Mouse (Mus musculus) midbrain, embryonic 11.5 days (tissue): ENCODE measurements at regions not wholly inside any gene's neighbourhood (a gene's known extent, or its start where the extent isn't known, plus 50 kb on each side); places are given as distances from the start of the nearest gene placed in this dataset.

Experiments used
- ATAC-seq: fragments of 200-750 bp; cut with Nextera tagmentation; 2 replicates; pipeline ENCODE4 v1.8.0; 2017; ENCODE audit warnings: moderate TSS enrichment, moderate library complexity; ENCODE audit not compliant: low FRiP score
- DNase-seq: peaks from one replicate; pipeline ENCODE4 v3.0.0; 2015; ENCODE audit warnings: low spot score; ENCODE audit errors: missing footprints
- H3K27ac ChIP-seq: fragments of 300-500 bp; sonication (generic); 2 replicates; pipeline ENCODE4 v1.5.1; 2014; ENCODE audit warnings: low read depth, low read length
- H3K27me3 ChIP-seq: fragments of 300-500 bp; sonication (generic); 2 replicates; pipeline ENCODE4 v1.6.1; 2014; ENCODE audit warnings: mild to moderate bottlenecking, low read length, moderate library complexity, mixed read lengths; ENCODE audit not compliant: control insufficient read depth, insufficient read depth
- H3K36me3 ChIP-seq: fragments of 300-500 bp; sonication (generic); 2 replicates; pipeline ENCODE4 v1.6.1; 2014; ENCODE audit warnings: mild to moderate bottlenecking, low read length, moderate library complexity, mixed read lengths; ENCODE audit not compliant: control insufficient read depth, insufficient read depth
- H3K4me1 ChIP-seq: fragments of 300-500 bp; sonication (generic); 2 replicates; pipeline ENCODE4 v1.6.1; 2014; ENCODE audit warnings: low read length; ENCODE audit not compliant: control insufficient read depth, insufficient read depth
- H3K4me2 ChIP-seq: fragments of 300-500 bp; sonication (generic); 2 replicates; pipeline ENCODE4 v1.6.1; 2014; ENCODE audit warnings: mild to moderate bottlenecking, moderate library complexity
- H3K4me3 ChIP-seq: fragments of 300-500 bp; sonication (generic); 2 replicates; pipeline ENCODE4 v1.5.1; 2014; ENCODE audit warnings: low read depth, low read length
- H3K9ac ChIP-seq: fragments of 300-500 bp; sonication (generic); 2 replicates; pipeline ENCODE4 v1.6.1; 2014; ENCODE audit warnings: low read length
- H3K9me3 ChIP-seq: fragments of 300-500 bp; sonication (generic); 2 replicates; pipeline ENCODE4 v1.6.1; 2016; ENCODE audit warnings: low read length; ENCODE audit not compliant: control insufficient read depth
- WGBS: fragments of 180-500 bp; shearing (Covaris S2); extraction: QIAGEN DNeasy Blood & Tissue Kit; methylation state at CpG from one replicate; pipeline ENCODE4 v1.1.7; 2014; 5-methylcytosine and 5-hydroxymethylcytosine counted together

- WGBS = 93% methylated on average over 4 of the region's 4 CpGs
These were observed 73.3 kb upstream of the Pja1 start for GRCm38 (mm10) chrX:99544410-99544809.

DNA sequence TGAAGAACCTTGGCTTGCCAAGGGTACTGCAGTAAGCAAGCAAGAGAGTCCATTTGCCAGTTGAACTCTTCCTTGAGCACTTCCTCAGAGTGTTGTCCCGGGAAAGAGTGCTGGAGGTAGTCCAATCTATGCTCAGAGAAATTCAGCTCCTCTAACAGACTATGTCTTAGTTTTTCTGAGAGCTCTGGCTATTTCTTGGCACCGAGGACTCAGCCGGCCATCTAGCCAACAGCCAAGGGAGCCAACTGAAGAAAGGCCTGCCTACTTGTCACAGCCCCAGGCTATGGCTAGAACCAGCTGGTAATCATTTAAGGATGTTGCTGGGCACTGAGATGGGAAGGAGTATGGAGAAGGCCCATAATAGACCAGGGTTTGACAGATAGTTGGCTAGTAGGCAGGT, 70.8 kb upstream of the Pja1 start:
- Histone ChIP-seq H3K36me3 (no peaks in the 10 kb centered on the region), H3K27me3 (peaks cover 11% of the 10 kb centered on the region; the same call in 1 of the 2 replicates), H3K9ac (no peak overlapping the region), H3K4me3 (no peak overlapping the region), H3K4me1 (no peaks in the 10 kb centered on the region), H3K9me3 (no peaks in the 10 kb centered on the region), H3K4me2 (no peak overlapping the region), H3K27ac (no peak overlapping the region)
- DNase-seq (no peak), ATAC-seq (no peak)
- WGBS = 82% methylated on average over 3 of the region's 3 CpGs

More at GRCm38 (mm10) chrX:99544410-99544809, 73.3 kb upstream of the Pja1 start:
- Histone ChIP-seq H3K4me1 (no peaks in the 10 kb centered on the region), H3K36me3 (no peaks in the 10 kb centered on the region), H3K27me3 (peaks cover 12% of the 10 kb centered on the region), H3K4me2 (no peak overlapping the region), H3K9ac (no peak overlapping the region), H3K27ac (no peak overlapping the region), H3K4me3 (no peak overlapping the region), H3K9me3 (no peaks in the 10 kb centered on the region)
- ATAC-seq (no peak), DNase-seq (no peak)

- 55% methylated on average over 6 of the region's 6 CpGs for WGBS
- no peak overlapping the region for H3K27ac ChIP-seq
- H3K4me3 ChIP-seq = no peak overlapping the region
- no peaks in the 10 kb centered on the region for H3K4me1 ChIP-seq
- peak; percentile 66 for ATAC-seq
- no peak for DNase-seq
- H3K9ac ChIP-seq = no peak overlapping the region
- H3K4me2 ChIP-seq = no peak overlapping the region
- peaks cover 11% of the 10 kb centered on the region; the same call in 1 of the 2 replicates for H3K27me3 ChIP-seq
- no peaks in the 10 kb centered on the region for H3K9me3 ChIP-seq
- H3K36me3 ChIP-seq = no peaks in the 10 kb centered on the region
These were observed 69.1 kb upstream of the Pja1 start for GRCm38 (mm10) chrX:99540087-99540576.

DNA sequence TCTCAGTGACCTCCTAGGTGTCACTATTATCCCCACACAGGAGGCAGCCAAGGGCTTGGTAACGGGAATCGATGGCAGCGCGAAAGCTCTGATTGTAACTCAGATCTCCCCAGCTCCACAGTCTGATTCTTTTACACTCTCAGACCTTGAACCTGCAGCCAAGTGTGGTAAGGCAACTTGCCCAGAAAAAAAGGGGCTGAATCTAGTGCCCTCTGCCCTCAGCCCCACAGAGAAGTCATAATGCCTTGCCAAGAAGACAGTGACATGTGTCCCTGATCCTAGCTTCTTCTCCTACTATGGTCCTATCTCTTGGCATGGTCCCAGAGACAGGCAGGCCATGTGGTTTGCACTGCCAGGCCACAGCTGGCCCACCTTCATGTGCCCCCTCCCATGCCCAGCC, 68.6 kb upstream of the Pja1 start:
- H3K4me1 ChIP-seq = no peaks in the 10 kb centered on the region
- no peak overlapping the region for H3K4me2 ChIP-seq
- DNase-seq = no peak
- H3K9me3 ChIP-seq = no peaks in the 10 kb centered on the region
- H3K27ac ChIP-seq = no peak overlapping the region
- WGBS = 88% methylated on average over 4 of the region's 4 CpGs
- no peak for ATAC-seq
- no peak overlapping the region for H3K4me3 ChIP-seq
- no peak overlapping the region for H3K9ac ChIP-seq
- H3K36me3 ChIP-seq = no peaks in the 10 kb centered on the region
- H3K27me3 ChIP-seq = peaks cover 12% of the 10 kb centered on the region

DNA sequence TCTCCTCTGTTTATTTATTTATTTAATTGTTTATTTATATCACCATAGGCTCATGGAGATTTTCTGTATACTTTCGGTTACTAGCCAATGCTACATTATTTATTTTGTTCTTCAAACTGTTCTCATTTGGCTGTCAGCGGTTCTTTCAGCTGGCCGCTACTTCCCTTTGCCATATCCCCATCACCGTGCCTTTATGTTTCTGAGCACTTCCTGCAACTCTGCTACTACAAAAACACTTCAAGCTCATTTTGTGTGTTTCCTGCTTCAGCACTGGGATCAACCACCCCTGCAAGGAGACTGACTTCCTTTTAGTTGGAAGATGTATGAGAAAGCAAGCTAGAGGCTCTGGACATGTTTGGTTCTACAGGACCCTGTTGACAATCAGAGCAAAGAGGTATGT, 66.7 kb upstream of the Pja1 start:
- peak; percentile 71 for DNase-seq
- no peaks in the 10 kb centered on the region for H3K4me1 ChIP-seq
- WGBS = 85% methylated on average over 4 of the region's 4 CpGs
- ATAC-seq = no peak
- no peak overlapping the region for H3K4me2 ChIP-seq
- H3K27me3 ChIP-seq = peaks cover 15% of the 10 kb centered on the region
- H3K9me3 ChIP-seq = no peaks in the 10 kb centered on the region
- H3K36me3 ChIP-seq = no peaks in the 10 kb centered on the region
- H3K9ac ChIP-seq = no peak overlapping the region
- H3K27ac ChIP-seq = no peak overlapping the region
- H3K4me3 ChIP-seq = no peak overlapping the region

- ATAC-seq (no peak), DNase-seq (no peak)
- H3K4me3 ChIP-seq = no peak overlapping the region
- H3K9me3 ChIP-seq = no peaks in the 10 kb centered on the region
- WGBS = 81% methylated on average over 4 of the region's 4 CpGs
- no peak overlapping the region for H3K9ac ChIP-seq
- H3K4me2 ChIP-seq = no peak overlapping the region
- no peaks in the 10 kb centered on the region for H3K36me3 ChIP-seq
- no peak overlapping the region for H3K27ac ChIP-seq
- peaks cover 19% of the 10 kb centered on the region for H3K27me3 ChIP-seq
- no peaks in the 10 kb centered on the region for H3K4me1 ChIP-seq
These were observed 63.8 kb upstream of the Pja1 start for GRCm38 (mm10) chrX:99534922-99535321.

GRCm38 (mm10) chrX:99531154-99531553, 60.1 kb upstream of the Pja1 start:
- ATAC-seq (no peak), DNase-seq (peak; percentile 70)
- no peak overlapping the region for H3K9ac ChIP-seq
- 89% methylated on average over 3 of the region's 3 CpGs for WGBS
- H3K4me1 ChIP-seq = no peaks in the 10 kb centered on the region
- no peak overlapping the region for H3K4me3 ChIP-seq
- no peaks in the 10 kb centered on the region for H3K36me3 ChIP-seq
- no peak overlapping the region for H3K27ac ChIP-seq
- no peaks in the 10 kb centered on the region for H3K9me3 ChIP-seq
- H3K4me2 ChIP-seq = no peak overlapping the region
- H3K27me3 ChIP-seq = peaks cover 26% of the 10 kb centered on the region

DNA sequence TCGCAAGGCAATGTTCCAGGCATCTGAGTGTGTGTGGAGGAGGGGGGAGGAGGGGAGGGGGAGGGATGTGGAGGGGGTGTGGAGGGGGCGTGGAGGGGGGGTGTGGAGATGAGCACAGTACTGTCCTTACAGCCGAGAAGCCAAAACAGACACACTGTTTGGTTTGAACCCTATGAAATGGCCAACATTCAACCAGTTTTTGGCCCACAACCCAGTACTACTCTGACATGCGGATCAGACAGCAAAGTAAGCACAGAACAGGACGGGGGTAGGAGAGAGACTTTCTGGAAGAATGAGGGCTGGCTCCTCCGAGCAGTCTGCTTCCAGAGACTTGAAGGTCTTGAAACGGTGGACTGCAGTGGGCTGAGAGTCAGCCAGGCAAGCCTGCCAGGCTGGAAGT, 59.4 kb upstream of the Pja1 start:
- Histone ChIP-seq H3K27me3 (peaks cover 30% of the 10 kb centered on the region), H3K27ac (no peak overlapping the region), H3K4me1 (no peaks in the 10 kb centered on the region), H3K36me3 (no peaks in the 10 kb centered on the region), H3K4me2 (no peak overlapping the region), H3K9me3 (no peaks in the 10 kb centered on the region), H3K9ac (no peak overlapping the region), H3K4me3 (no peak overlapping the region)
- ATAC-seq = no peak
- DNase-seq = peak; percentile 31
- WGBS = 81% methylated on average over 6 of the region's 7 CpGs

DNA sequence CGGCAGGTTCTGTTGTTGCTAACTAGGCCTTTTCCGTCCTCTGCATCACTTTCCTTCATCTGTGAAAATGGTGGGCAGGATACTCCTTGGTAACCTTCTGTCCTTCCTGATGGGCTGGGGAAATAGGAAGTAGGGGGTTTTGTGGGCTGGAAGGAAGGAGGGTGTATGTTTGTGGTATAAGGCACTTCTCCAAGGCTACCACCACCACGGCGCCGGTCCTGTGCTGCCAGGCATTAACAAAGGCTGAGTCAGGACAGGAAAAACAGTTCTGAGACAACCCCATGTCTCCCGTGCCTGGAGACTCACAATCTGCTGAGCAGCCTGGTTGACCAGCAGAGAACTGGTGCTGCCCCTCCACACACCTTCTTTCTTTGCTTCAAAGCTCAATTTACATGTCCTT, 52.2 kb upstream of the Pja1 start:
- no peak overlapping the region for H3K27ac ChIP-seq
- no peak overlapping the region for H3K9ac ChIP-seq
- ATAC-seq (no peak), DNase-seq (no peak)
- no peak overlapping the region for H3K4me3 ChIP-seq
- H3K9me3 ChIP-seq = no peaks in the 10 kb centered on the region
- H3K27me3 ChIP-seq = peaks cover 25% of the 10 kb centered on the region
- H3K36me3 ChIP-seq = no peaks in the 10 kb centered on the region
- no peak overlapping the region for H3K4me2 ChIP-seq
- H3K4me1 ChIP-seq = peaks cover 8% of the 10 kb centered on the region
- WGBS = 29% methylated on average over 6 of the region's 6 CpGs

GRCm38 (mm10) chrX:99522830-99523229, 51.8 kb upstream of the Pja1 start:
- peaks cover 27% of the 10 kb centered on the region for H3K27me3 ChIP-seq

More at GRCm38 (mm10) chrX:99522830-99523229, 51.8 kb upstream of the Pja1 start:
- no peaks in the 10 kb centered on the region for H3K36me3 ChIP-seq
- no peak overlapping the region for H3K4me2 ChIP-seq
- no peak overlapping the region for H3K4me3 ChIP-seq
- H3K9me3 ChIP-seq = no peaks in the 10 kb centered on the region
- no peak overlapping the region for H3K9ac ChIP-seq
- peak overlapping the region; percentile 63 for H3K27ac ChIP-seq
- ATAC-seq (peak; percentile 72), DNase-seq (peak; percentile 96)
- WGBS = 19% methylated on average over 5 of the region's 5 CpGs
- H3K4me1 ChIP-seq = peaks cover 13% of the 10 kb centered on the region
